Mouse (Mus musculus) A20 (cell line): ENCODE data around the gene Slc25a15.

ENCODE experiments used
- DNase-seq: peaks from one replicate; pipeline ENCODE4 v3.0.0-alpha.2; 2011; ENCODE audit warnings: low read depth, low spot score

Slc25a15 gene

DNA sequence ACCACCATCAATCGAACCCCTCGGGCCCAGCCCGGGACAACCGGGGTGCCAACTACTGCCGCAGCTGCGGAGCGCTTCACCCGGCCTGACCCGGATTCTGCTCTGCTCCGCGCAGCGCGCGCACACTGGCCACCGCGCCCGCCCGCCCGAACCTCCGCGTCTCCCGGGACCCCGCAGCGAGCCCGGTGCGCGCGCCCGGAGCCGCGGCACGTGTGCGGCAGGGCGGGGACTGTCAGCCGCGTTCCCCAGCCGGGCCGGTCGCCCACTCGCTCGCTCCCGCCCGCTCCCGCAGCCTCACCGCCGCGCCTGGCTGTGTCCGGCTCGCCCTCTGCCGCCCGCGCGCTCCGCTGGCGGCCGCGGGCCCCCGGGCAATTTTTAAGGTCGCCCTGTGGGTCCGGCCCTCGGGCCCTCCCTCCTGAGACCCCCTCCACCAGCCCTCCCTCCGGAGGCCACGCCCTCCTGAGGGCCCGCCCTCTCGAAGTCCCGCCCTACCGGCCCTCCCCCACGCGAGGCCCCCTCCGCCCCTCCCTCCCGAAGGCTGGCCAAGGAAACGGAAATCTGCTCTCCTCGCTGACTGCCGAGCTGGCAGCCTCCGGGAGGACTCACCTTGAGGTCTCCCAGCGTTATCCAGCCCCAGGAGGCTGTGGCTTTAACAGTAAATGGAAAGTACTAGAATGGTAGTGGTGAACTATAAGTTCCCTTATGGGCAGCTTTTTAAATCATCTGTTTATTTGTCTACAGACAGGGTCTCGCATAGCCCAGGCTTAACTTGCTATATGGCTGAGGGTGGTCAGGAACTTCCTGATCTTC lies at the start of gene Slc25a15:
TSS of gene Slc25a15 (minus strand) at position 456 of the 810 bp plus-strand sequence.
- DNase-seq, result peak; percentile 93

DNA sequence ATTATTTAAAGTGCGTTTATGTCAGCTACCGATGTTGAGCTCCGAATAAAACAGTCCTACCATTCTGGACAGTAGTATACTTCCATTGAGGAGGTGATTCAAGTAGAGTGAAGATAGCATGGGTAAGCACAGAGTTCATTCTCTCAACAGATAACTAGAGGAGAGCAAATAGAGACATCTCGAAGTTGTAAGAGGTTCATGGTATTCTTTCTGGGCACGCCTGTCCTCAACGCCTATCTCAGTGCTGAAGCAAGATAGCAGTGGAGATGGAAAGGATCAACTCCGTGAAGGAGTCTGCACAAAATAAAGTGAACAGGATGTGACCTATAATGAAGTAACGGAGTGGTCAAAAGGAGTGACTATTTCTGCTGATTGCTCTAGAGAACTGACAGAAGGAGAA lies 13.6 kb upstream of the Slc25a15 start:
- DNase-seq, result peak; percentile 53

- DNase-seq, result peak; percentile 91
Observed at GRCm38 (mm10) chr8:22411282-22411702, 12.9 kb upstream of the Slc25a15 start, which contains the start of gene Mrps31. Gene Mrps31, plus strand, starts transcription at chr8:22411361.

DNA sequence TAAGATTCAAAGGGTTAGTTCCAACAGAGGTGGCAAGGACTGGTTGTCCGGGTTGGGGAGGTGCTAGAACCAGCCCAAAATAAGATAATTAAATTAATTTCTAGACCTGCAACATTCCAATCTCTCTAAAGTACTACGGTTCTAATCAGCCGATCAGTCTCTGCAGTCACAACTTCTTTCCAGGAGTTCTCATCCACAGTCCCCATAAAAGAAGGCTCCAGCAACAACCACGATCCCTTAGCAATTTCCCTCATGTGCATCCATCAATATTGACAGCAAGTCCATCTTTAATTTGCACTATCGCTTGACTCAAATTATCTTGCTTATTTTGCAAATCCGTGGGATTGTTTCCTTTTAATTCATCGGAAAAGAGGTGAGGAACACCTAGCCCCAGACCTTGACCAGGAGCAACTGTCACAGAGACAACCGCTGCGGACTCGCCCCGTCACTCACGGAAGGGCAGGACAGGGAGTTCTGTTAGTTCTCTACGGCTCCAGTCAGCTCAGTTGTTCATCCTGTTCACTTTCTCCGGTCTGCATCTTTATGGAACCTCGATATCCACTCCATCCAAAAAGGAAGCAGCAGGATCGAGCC lies 12.4 kb upstream of the Slc25a15 start:
- DNase-seq, result no peak

- no peak for DNase-seq
Observed at GRCm38 (mm10) chr8:22405733-22406132, 7.3 kb upstream of the Slc25a15 start.

DNA sequence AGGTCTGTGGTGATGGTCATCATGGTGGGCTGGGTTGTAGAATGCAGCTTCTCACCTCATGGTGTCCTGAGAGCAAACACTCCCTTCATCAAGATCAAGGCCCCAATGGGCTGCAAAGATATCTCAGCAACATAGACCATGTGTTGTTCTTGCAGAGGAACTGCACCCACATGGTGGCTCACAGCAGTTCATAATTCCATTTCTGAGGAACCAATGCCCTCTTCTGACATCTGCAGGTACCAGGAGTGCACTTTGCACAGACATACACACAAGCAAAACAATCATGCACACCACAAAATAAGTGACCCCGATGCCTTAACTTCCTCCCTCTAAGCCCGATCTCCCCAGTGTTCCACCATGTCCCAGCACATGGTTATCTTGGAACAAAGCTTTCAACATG lies 4.8 kb upstream of the Slc25a15 start:
- peak; percentile 15 for DNase-seq

DNA sequence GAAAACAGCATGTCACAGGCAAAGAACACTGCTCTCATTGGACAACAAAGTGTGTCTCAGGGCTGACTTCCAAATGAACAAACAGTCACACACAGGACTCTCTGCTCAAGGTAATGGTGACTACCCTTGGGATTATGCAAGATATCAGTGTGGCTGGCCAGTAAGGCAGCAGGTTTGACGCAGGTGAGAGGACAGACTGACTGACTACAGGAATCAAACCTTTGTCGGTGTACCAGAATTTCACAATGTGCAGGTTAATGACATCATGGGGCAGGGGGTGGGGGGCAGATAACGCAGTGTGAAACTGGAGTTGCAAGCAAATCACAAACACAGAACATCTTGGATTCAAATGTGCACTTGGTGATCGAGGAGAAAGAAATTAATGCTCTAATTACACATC lies 2.2 kb upstream of the Slc25a15 start:
- no peak for DNase-seq

DNA sequence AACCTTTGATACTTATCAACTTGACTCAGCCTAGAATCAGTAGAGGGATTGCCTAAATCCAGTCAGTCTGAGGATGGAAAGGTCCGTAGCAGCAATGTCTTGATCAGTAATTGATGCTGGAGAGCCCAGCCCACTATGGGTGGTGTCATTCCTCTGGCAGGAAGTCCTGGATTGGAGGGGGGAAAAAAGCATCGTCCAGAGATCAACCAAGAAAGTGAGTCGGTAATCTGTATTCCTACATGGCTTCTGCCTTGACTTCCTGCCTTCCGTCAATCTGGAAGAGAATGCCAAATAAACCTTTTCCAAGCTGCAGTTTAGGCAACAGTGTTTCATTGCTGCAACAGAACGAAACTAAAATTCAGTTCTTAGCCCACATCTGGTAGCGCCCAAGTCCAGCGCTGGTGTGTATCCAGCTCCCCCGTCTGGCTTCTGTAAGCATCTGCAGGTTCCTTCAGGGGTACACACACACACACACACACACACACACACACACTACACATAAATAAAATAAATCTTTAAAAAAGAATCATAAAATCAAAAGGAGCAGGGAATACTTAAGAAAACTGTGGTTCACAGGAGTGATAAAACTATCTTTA lies 986 bp upstream of the Slc25a15 start:
- DNase-seq, result peak; percentile 50

GRCm38 (mm10) chr8:22397811-22398141 lies 621 bp downstream of the Slc25a15 start:
- DNase-seq, result no peak

- no peak for DNase-seq
Observed at GRCm38 (mm10) chr8:22395256-22395655, 3.1 kb downstream of the Slc25a15 start.

- DNase-seq, result no peak
Observed at GRCm38 (mm10) chr8:22394471-22394870, 3.9 kb downstream of the Slc25a15 start.

- peak; percentile 74 for DNase-seq
Observed at GRCm38 (mm10) chr8:22390766-22391463, 7.5 kb downstream of the Slc25a15 start.

DNA sequence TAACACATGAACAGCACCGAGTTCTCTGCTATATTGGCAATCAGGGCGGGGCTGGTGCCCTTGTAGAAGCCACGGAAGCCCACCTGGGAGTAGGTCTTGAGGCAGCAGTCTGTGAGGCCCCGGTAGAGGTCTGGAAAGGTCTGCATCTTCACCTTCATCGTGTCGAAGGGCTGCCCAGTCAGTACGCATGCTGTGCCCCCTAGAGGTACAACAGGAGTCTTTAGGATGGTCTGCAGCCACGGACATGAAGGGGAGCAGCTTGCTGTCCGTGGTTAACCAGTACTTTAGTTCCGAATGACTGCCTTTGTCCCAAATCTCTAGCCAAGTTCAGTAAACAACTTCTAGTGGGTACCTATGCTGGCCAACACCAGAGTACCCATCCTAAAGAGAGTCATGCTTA lies 8.5 kb downstream of the Slc25a15 start:
- no peak for DNase-seq

GRCm38 (mm10) chr8:22385158-22385557 lies 13.2 kb downstream of the Slc25a15 start:
- no peak for DNase-seq

GRCm38 (mm10) chr8:22382824-22383595 lies 15.4 kb downstream of the Slc25a15 start:
- DNase-seq, result peak; percentile 27

- DNase-seq, result no peak
Observed at GRCm38 (mm10) chr8:22380934-22381333, 17.5 kb downstream of the Slc25a15 start.

DNA sequence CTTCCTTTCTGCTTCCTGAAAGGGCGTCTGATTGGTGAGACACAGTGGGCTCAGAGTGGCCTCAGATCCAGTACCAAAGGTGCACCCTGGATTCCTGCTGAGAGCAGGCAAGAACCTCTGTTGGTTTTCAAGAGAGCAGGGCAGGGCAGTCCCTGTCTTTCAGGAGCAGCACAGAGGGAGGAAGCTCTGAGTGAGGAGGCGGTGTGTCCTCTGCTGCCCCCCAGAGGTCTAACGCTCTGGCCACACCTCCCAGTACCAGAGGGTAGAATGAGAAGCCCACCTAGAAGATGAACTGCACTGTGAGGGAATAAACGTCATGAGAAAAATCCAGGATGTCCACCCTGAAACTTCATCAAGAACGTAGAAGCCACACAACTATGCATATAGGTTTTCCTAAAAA lies 21.5 kb downstream of the Slc25a15 start:
- DNase-seq, result peak; percentile 65

- no peak for DNase-seq
Observed at GRCm38 (mm10) chr8:22376311-22376710, 22.1 kb downstream of the Slc25a15 start.

GRCm38 (mm10) chr8:22359882-22360281 lies 38.5 kb downstream of the Slc25a15 start:
- DNase-seq, result no peak

- DNase-seq, result peak; percentile 43
Observed at GRCm38 (mm10) chr8:22359359-22359758, 39.0 kb downstream of the Slc25a15 start.

GRCm38 (mm10) chr8:22335426-22335825 lies 63.0 kb downstream of the Slc25a15 start:
- no peak for DNase-seq
